Mouse (Mus musculus): ENCODE measurements around the gene Espn. TPM values are rescaled to one million over a fixed set of nuclear protein-coding genes. Genes with fewer than 3 reads are reported as not detected.

The Espn gene
- polyA plus RNA-seq (2012; rRNA removed) (1.7 TPM in 2 replicates), polyA plus RNA-seq (2014; fragmentation: Nextera tagmentation; extraction: Ambion mirVana) (1.4 and 1.7 TPM in 2 replicates)

GRCm38 (mm10) chr4:152151966-152152544 is at the start of gene Espn:
TSS of gene Espn (minus strand) at chr4:152152371.
- Histone ChIP-seq H3K9me3 (ENCODE audit: control insufficient read depth, low read length) (no peaks in the 10 kb centered on the region), H3K4me2 (replicated peaks; ENCODE audit: low read depth, low read length, severe bottlenecking) (peak within 1 kb of the TSS; percentile 57), H3K27ac (replicated peaks; ENCODE audit: low read depth, low read length) (no peak within 1 kb of the TSS), H3K4me3 (replicated peaks; ENCODE audit: low read length) (peak within 1 kb of the TSS; percentile 39), H3K36me3 (ENCODE audit: control insufficient read depth, insufficient read depth, low read length) (no peaks in the 10 kb centered on the region), H3K27me3 (ENCODE audit: control insufficient read depth, insufficient read depth, low read length) (peaks cover 56% of the 10 kb centered on the region), H3K9ac (ENCODE audit: low read depth, low read length, severe bottlenecking) (0 out of 2 replicates have a peak within 1 kb of the TSS, but pooled peaks have one; percentile 34), H3K4me1 (ENCODE audit: control insufficient read depth, insufficient read depth, low read length) (peaks cover 4% of the 10 kb centered on the region; the same call in 1 of the 2 replicates)
- WGBS, result under 1% methylated on average over 50 of the region's 57 CpGs
- TF ChIP-seq POLR2A (IDR thresholded peaks at IDR 0.05; ENCODE audit: borderline replicate concordance, extremely low read depth, insufficient read depth, insufficient read length), result no peak
- DNase-seq (ENCODE audit: low spot score) (peak; percentile 50), ATAC-seq (ENCODE audit: low FRiP score, low read depth) (peak; percentile 75)

- H3K27ac ChIP-seq (replicated peaks; ENCODE audit: low read depth, low read length), result no peak overlapping the region
- H3K4me2 ChIP-seq (replicated peaks; ENCODE audit: low read depth, low read length, severe bottlenecking), result no peak overlapping the region
- H3K9me3 ChIP-seq (ENCODE audit: control insufficient read depth, low read length), result no peaks in the 10 kb centered on the region
- peaks cover 11% of the 10 kb centered on the region; the same call in 1 of the 2 replicates for H3K4me1 ChIP-seq (ENCODE audit: control insufficient read depth, insufficient read depth, low read length)
- H3K9ac ChIP-seq (ENCODE audit: low read depth, low read length, severe bottlenecking), result no peak overlapping the region
- WGBS, result 67% methylated on average over 6 of the region's 6 CpGs
- no peak overlapping the region for H3K4me3 ChIP-seq (replicated peaks; ENCODE audit: low read length)
- no peak for ATAC-seq (ENCODE audit: low FRiP score, low read depth)
- H3K27me3 ChIP-seq (ENCODE audit: control insufficient read depth, insufficient read depth, low read length), result no peaks in the 10 kb centered on the region
- H3K36me3 ChIP-seq (ENCODE audit: control insufficient read depth, insufficient read depth, low read length), result no peaks in the 10 kb centered on the region
- peak; percentile 43 for DNase-seq (ENCODE audit: low spot score)
- no peak for TF ChIP-seq POLR2A (IDR thresholded peaks at IDR 0.05; ENCODE audit: borderline replicate concordance, extremely low read depth, insufficient read depth, insufficient read length)
Measured at GRCm38 (mm10) chr4:152201492-152201891, 49.3 kb upstream of the Espn start.

- Histone ChIP-seq H3K4me3 (replicated peaks; ENCODE audit: low read length) (no peak overlapping the region), H3K9me3 (ENCODE audit: control insufficient read depth, low read length) (no peaks in the 10 kb centered on the region), H3K4me2 (replicated peaks; ENCODE audit: low read depth, low read length, severe bottlenecking) (no peak overlapping the region), H3K27me3 (ENCODE audit: control insufficient read depth, insufficient read depth, low read length) (no peaks in the 10 kb centered on the region), H3K4me1 (ENCODE audit: control insufficient read depth, insufficient read depth, low read length) (0 out of 2 replicates have a peak, but pooled peaks cover 7% of the 10 kb centered on the region), H3K27ac (replicated peaks; ENCODE audit: low read depth, low read length) (no peak overlapping the region), H3K9ac (ENCODE audit: low read depth, low read length, severe bottlenecking) (no peak overlapping the region), H3K36me3 (ENCODE audit: control insufficient read depth, insufficient read depth, low read length) (no peaks in the 10 kb centered on the region)
- TF ChIP-seq POLR2A (IDR thresholded peaks at IDR 0.05; ENCODE audit: borderline replicate concordance, extremely low read depth, insufficient read depth, insufficient read length), result no peak
- DNase-seq (ENCODE audit: low spot score) (no peak), ATAC-seq (ENCODE audit: low FRiP score, low read depth) (no peak)
- WGBS, result 44% methylated on average over 1 of the region's 1 CpGs
Measured at GRCm38 (mm10) chr4:152199617-152200016, 47.4 kb upstream of the Espn start.

- no peak for DNase-seq (ENCODE audit: low spot score)
- no peak for TF ChIP-seq POLR2A (IDR thresholded peaks at IDR 0.05; ENCODE audit: borderline replicate concordance, extremely low read depth, insufficient read depth, insufficient read length)
- Histone ChIP-seq H3K4me1 (ENCODE audit: control insufficient read depth, insufficient read depth, low read length) (peaks cover 14% of the 10 kb centered on the region; the same call in 1 of the 2 replicates), H3K9me3 (ENCODE audit: control insufficient read depth, low read length) (no peaks in the 10 kb centered on the region), H3K4me2 (replicated peaks; ENCODE audit: low read depth, low read length, severe bottlenecking) (no peak overlapping the region), H3K27ac (replicated peaks; ENCODE audit: low read depth, low read length) (no peak overlapping the region), H3K27me3 (ENCODE audit: control insufficient read depth, insufficient read depth, low read length) (no peaks in the 10 kb centered on the region), H3K4me3 (replicated peaks; ENCODE audit: low read length) (no peak overlapping the region), H3K9ac (ENCODE audit: low read depth, low read length, severe bottlenecking) (no peak overlapping the region), H3K36me3 (ENCODE audit: control insufficient read depth, insufficient read depth, low read length) (no peaks in the 10 kb centered on the region)
- 81% methylated on average over 5 of the region's 5 CpGs for WGBS
- no peak for ATAC-seq (ENCODE audit: low FRiP score, low read depth)
Measured at GRCm38 (mm10) chr4:152197545-152197944, 45.4 kb upstream of the Espn start.

- Histone ChIP-seq H3K9ac (ENCODE audit: low read depth, low read length, severe bottlenecking) (no peak overlapping the region), H3K27me3 (ENCODE audit: control insufficient read depth, insufficient read depth, low read length) (no peaks in the 10 kb centered on the region), H3K4me3 (replicated peaks; ENCODE audit: low read length) (no peak overlapping the region), H3K4me1 (ENCODE audit: control insufficient read depth, insufficient read depth, low read length) (peaks cover 10% of the 10 kb centered on the region; the same call in 1 of the 2 replicates), H3K4me2 (replicated peaks; ENCODE audit: low read depth, low read length, severe bottlenecking) (no peak overlapping the region), H3K36me3 (ENCODE audit: control insufficient read depth, insufficient read depth, low read length) (no peaks in the 10 kb centered on the region), H3K9me3 (ENCODE audit: control insufficient read depth, low read length) (no peaks in the 10 kb centered on the region), H3K27ac (replicated peaks; ENCODE audit: low read depth, low read length) (no peak overlapping the region)
- no peak for TF ChIP-seq POLR2A (IDR thresholded peaks at IDR 0.05; ENCODE audit: borderline replicate concordance, extremely low read depth, insufficient read depth, insufficient read length)
- DNase-seq (ENCODE audit: low spot score) (no peak), ATAC-seq (ENCODE audit: low FRiP score, low read depth) (no peak)
- 93% methylated on average over 8 of the region's 9 CpGs for WGBS
Measured at GRCm38 (mm10) chr4:152196276-152196675, 44.1 kb upstream of the Espn start.

Measured in limb, embryonic 14.5 days (tissue).